Comparison of ENCODE assay signal across 15 mouse cellular contexts in the genomic region with DNA sequence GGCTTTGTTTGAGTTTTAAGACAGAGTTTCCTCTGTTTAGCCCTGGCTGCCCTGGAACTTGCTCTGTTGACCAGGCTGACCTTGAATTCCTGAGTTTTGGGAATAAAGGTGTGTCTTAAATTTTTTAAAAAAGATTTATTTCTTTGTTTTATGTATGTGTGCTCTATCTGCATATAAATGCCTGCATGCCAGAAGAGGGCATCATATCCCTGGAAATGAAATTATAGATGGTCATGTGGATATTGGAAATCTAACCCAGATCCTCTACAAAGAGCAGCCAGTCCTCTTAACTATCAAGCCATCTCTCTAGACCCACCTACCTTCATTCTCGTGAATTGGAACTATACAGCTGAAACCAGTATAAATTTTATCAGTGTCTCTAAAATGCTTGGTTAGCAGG. TPM values are rescaled to one million over a fixed set of nuclear protein-coding genes. Genes with fewer than 3 reads are reported as not detected.
DNase-seq lines count a peak whose midpoint lies in the region; ATAC-seq and TF ChIP-seq lines count a peak whose summit lies in the region.
"Had no signal": no experiment of that assay in that cellular context is flagged by ENCODE, and none has a peak within 500 bp of the region (broad histone marks: within the 10 kb centered on the region; RNA-seq: fewer than 3 reads in every experiment).

No protein-coding gene starts in this region.

- H3K4me1 ChIP-seq in heart, embryonic 10.5 days = no peaks in the 10 kb centered on the region
- H3K4me1 ChIP-seq in midbrain, postnatal 0 days (ENCODE audit: insufficient read depth, low read length) = no peaks in the 10 kb centered on the region
- H3K4me1 ChIP-seq in midbrain, embryonic 16.5 days (ENCODE audit: control insufficient read depth, insufficient read depth, low read length) = no peaks in the 10 kb centered on the region
- H3K4me1 ChIP-seq: hindbrain, embryonic 13.5 days had no signal

- H3K9ac ChIP-seq in midbrain, postnatal 0 days (replicated peaks; ENCODE audit: low read length, poor library complexity, severe bottlenecking) = no peak overlapping the region
- no peak overlapping the region for H3K9ac ChIP-seq in midbrain, embryonic 16.5 days (ENCODE audit: low read depth, low read length)
- H3K9ac ChIP-seq: hindbrain, embryonic 13.5 days; limb, embryonic 12.5 days; liver, embryonic 15.5 days had no signal

- H3K27ac ChIP-seq in heart, embryonic 10.5 days = no peak overlapping the region
- no peak overlapping the region for H3K27ac ChIP-seq in midbrain, postnatal 0 days (ENCODE audit: low read depth, low read length)
- H3K27ac ChIP-seq in midbrain, embryonic 16.5 days (ENCODE audit: low read length) = no peak overlapping the region
- H3K27ac ChIP-seq: hindbrain, embryonic 13.5 days; limb, embryonic 12.5 days; liver, embryonic 15.5 days had no signal

- ATAC-seq in midbrain, postnatal 0 days (ENCODE audit: low FRiP score) = no peak
- ATAC-seq in midbrain, embryonic 16.5 days = no peak
- ATAC-seq in inflammation-experienced regulatory T-cells, adult 6 months = no peak

- H3K4me2 ChIP-seq in midbrain, postnatal 0 days (ENCODE audit: low read depth, low read length, poor library complexity, severe bottlenecking) = no peak overlapping the region
- H3K4me2 ChIP-seq in midbrain, embryonic 16.5 days (ENCODE audit: low read length) = no peak overlapping the region
- H3K4me2 ChIP-seq: hindbrain, embryonic 13.5 days; limb, embryonic 12.5 days; liver, embryonic 15.5 days had no signal

- peak; percentile 62 for TF ChIP-seq CTCF in midbrain, postnatal 0 days (IDR thresholded peaks at IDR 0.05)

- WGBS in heart, embryonic 10.5 days = 73% methylated on average over 1 of the region's 1 CpGs
- WGBS in midbrain, postnatal 0 days = 59% methylated on average over 1 of the region's 1 CpGs
- 69% methylated on average over 1 of the region's 1 CpGs for WGBS in midbrain, embryonic 16.5 days

- peak; percentile 22 for DNase-seq in heart, adult 11 months
- DNase-seq in heart, embryonic 10.5 days (ENCODE audit: low spot score) = no peak
- DNase-seq in kidney, postnatal 14 days = peak; percentile 23
- no peak for DNase-seq in kidney, postnatal 4 days
- DNase-seq in midbrain, postnatal 0 days (ENCODE audit: low spot score) = no peak
- DNase-seq: cerebellum, postnatal 25 days; heart, postnatal 14 days; kidney, adult 18-20 months; thymus, postnatal 36 days had no signal

- no peaks in the 10 kb centered on the region for H3K36me3 ChIP-seq in heart, embryonic 10.5 days
- no peaks in the 10 kb centered on the region for H3K36me3 ChIP-seq in midbrain, postnatal 0 days (ENCODE audit: insufficient read depth, low read length)
- no peaks in the 10 kb centered on the region for H3K36me3 ChIP-seq in midbrain, embryonic 16.5 days (ENCODE audit: control insufficient read depth, insufficient read depth, low read length)
- H3K36me3 ChIP-seq: hindbrain, embryonic 13.5 days; limb, embryonic 12.5 days; liver, embryonic 15.5 days had no signal

- H3K27me3 ChIP-seq in heart, embryonic 10.5 days (ENCODE audit: insufficient read depth, poor library complexity, severe bottlenecking) = no peaks in the 10 kb centered on the region
- H3K27me3 ChIP-seq in midbrain, postnatal 0 days (ENCODE audit: insufficient read depth, low read length) = no peaks in the 10 kb centered on the region
- no peaks in the 10 kb centered on the region for H3K27me3 ChIP-seq in midbrain, embryonic 16.5 days (ENCODE audit: control insufficient read depth, insufficient read depth, low read depth, low read length)
- H3K27me3 ChIP-seq: hindbrain, embryonic 13.5 days; limb, embryonic 12.5 days; liver, embryonic 15.5 days had no signal

- H3K9me3 ChIP-seq in heart, embryonic 10.5 days = no peaks in the 10 kb centered on the region
- no peaks in the 10 kb centered on the region for H3K9me3 ChIP-seq in midbrain, postnatal 0 days (ENCODE audit: low read length)
- H3K9me3 ChIP-seq in midbrain, embryonic 16.5 days (replicated peaks; ENCODE audit: control insufficient read depth, low read length, poor library complexity, severe bottlenecking) = no peaks in the 10 kb centered on the region
- H3K9me3 ChIP-seq: hindbrain, embryonic 13.5 days; limb, embryonic 12.5 days; liver, embryonic 15.5 days had no signal

- no peak overlapping the region for H3K4me3 ChIP-seq in heart, embryonic 10.5 days
- no peak overlapping the region for H3K4me3 ChIP-seq in midbrain, postnatal 0 days (ENCODE audit: low read depth, low read length)
- no peak overlapping the region for H3K4me3 ChIP-seq in midbrain, embryonic 16.5 days (ENCODE audit: low read depth, low read length)
- H3K4me3 ChIP-seq: hindbrain, embryonic 13.5 days; limb, embryonic 12.5 days; liver, embryonic 15.5 days had no signal

RNA-seq across cellular contexts. Expression of a gene that starts 35.1 kb away (rescaled TPM):
- polyA plus RNA-seq in heart, embryonic 10.5 days (2016; fragmentation: Nextera tagmentation; extraction: Ambion mirVana) = 7.4 and 33.9 TPM in 2 replicates
- 2.3 and 3.1 TPM in 2 replicates for total RNA-seq in midbrain, postnatal 0 days (2014; rRNA removed)
- polyA plus RNA-seq in midbrain, postnatal 0 days (2015; fragmentation: Nextera tagmentation; extraction: Ambion mirVana) = 4.7 and 5.2 TPM in 2 replicates
- 3.3 and 4.1 TPM in 2 replicates for polyA plus RNA-seq in midbrain, embryonic 16.5 days (2015; fragmentation: Nextera tagmentation; extraction: Ambion mirVana)
- 1 to 10 TPM; 1.9 to 4.6 (median 2.0) TPM for polyA plus RNA-seq in inflammation-experienced regulatory T-cells, adult 6 months (2017; shearing (Covaris generic))
- total RNA-seq: heart, adult 8-10 months had no signal

Comparison
In these comparisons a context has a peak if more than half of its experiments do, and no peak if none do; other contexts are left out.
1. DNase-seq: peak in heart, adult 11 months (single experiment) and kidney, postnatal 14 days (single experiment); none in heart, embryonic 10.5 days (single experiment), kidney, postnatal 4 days (0 of 2) and midbrain, postnatal 0 days (single experiment).